Mouse (Mus musculus): Measurements from ENCODE around the gene B4galt5. TPM values are rescaled to one million over a fixed set of nuclear protein-coding genes. Genes with fewer than 3 reads are reported as not detected.
"Not testable (repeated sequence)": the region's sequence is repeated elsewhere in the genome, so short reads cannot be mapped to it uniquely, and the experiment has no call there.

Gene B4galt5
- total RNA-seq (2021): 10 to 100 TPM in 1 of 2 experiments, 1 to 10 TPM in 1; 10.0 to 13.5 TPM

- DNase-seq: peak in 1 of 2 experiments; percentile 41
- intact Hi-C loops (cut with DNase I): loop anchor here (1.0 kb wide), 1 partner anchor 72 kb away; no protein-coding TSS in a partner anchor
Observed at GRCm38 (mm10) chr2:167348376-167349282, at the start of gene B4galt5. Gene B4galt5, minus strand, starts transcription at chr2:167349183.

- intact Hi-C loops (cut with DNase I); DNase-seq: not testable (repeated sequence)
Observed at GRCm38 (mm10) chr2:167396420-167396819, 47.4 kb upstream of the B4galt5 start.

GRCm38 (mm10) chr2:167394426-167394825, 45.4 kb upstream of the B4galt5 start:
- no peak for DNase-seq
- intact Hi-C loops (cut with DNase I): no loop called here

- DNase-seq: no peak
- intact Hi-C loops (cut with DNase I): no loop called here
Observed at GRCm38 (mm10) chr2:167386998-167387397, 38.0 kb upstream of the B4galt5 start.

- intact Hi-C loops (cut with DNase I): no loop called here
- DNase-seq: peak; percentile 47 to 52
Observed at GRCm38 (mm10) chr2:167386456-167386855, 37.5 kb upstream of the B4galt5 start.

- intact Hi-C loops (cut with DNase I): no loop called here
- peak; percentile 72 to 76 for DNase-seq
Observed at GRCm38 (mm10) chr2:167383666-167384083, 34.7 kb upstream of the B4galt5 start.

GRCm38 (mm10) chr2:167382389-167382788, 33.4 kb upstream of the B4galt5 start:
- intact Hi-C loops (cut with DNase I): no loop called here
- no peak for DNase-seq

GRCm38 (mm10) chr2:167381596-167381995, 32.6 kb upstream of the B4galt5 start:
- no peak for DNase-seq
- intact Hi-C loops (cut with DNase I): loop anchor here (2.0 kb wide), 1 partner anchor 27 kb away; no protein-coding TSS in a partner anchor

- no peak for DNase-seq
- intact Hi-C loops (cut with DNase I): loop anchor here (2.0 kb wide), 1 partner anchor 26 kb away; no protein-coding TSS in a partner anchor
Observed at GRCm38 (mm10) chr2:167380615-167381285, 31.8 kb upstream of the B4galt5 start.

GRCm38 (mm10) chr2:167378972-167379371, 30.0 kb upstream of the B4galt5 start:
- intact Hi-C loops (cut with DNase I): no loop called here
- no peak for DNase-seq

- DNase-seq: no peak
- intact Hi-C loops (cut with DNase I): no loop called here
Observed at GRCm38 (mm10) chr2:167377697-167378096, 28.7 kb upstream of the B4galt5 start.

GRCm38 (mm10) chr2:167376160-167376564, 27.2 kb upstream of the B4galt5 start:
- intact Hi-C loops (cut with DNase I): no loop called here
- DNase-seq: peak; percentile 35 to 49

GRCm38 (mm10) chr2:167375688-167376087, 26.7 kb upstream of the B4galt5 start:
- no peak for DNase-seq
- intact Hi-C loops (cut with DNase I): no loop called here

- no peak for DNase-seq
- intact Hi-C loops (cut with DNase I): no loop called here
Observed at GRCm38 (mm10) chr2:167375135-167375534, 26.2 kb upstream of the B4galt5 start.

GRCm38 (mm10) chr2:167374191-167374805, 25.3 kb upstream of the B4galt5 start:
- no peak for DNase-seq
- intact Hi-C loops (cut with DNase I): no loop called here

GRCm38 (mm10) chr2:167373266-167373665, 24.3 kb upstream of the B4galt5 start:
- peak; percentile 67 for DNase-seq
- intact Hi-C loops (cut with DNase I): no loop called here

GRCm38 (mm10) chr2:167371506-167371905, 22.5 kb upstream of the B4galt5 start:
- intact Hi-C loops (cut with DNase I): no loop called here
- DNase-seq: no peak

GRCm38 (mm10) chr2:167368328-167368727, 19.3 kb upstream of the B4galt5 start:
- intact Hi-C loops (cut with DNase I): no loop called here
- no peak for DNase-seq

GRCm38 (mm10) chr2:167367777-167368281, 18.8 kb upstream of the B4galt5 start:
- no peak for DNase-seq
- intact Hi-C loops (cut with DNase I): no loop called here

GRCm38 (mm10) chr2:167367325-167367724, 18.3 kb upstream of the B4galt5 start:
- no peak for DNase-seq
- intact Hi-C loops (cut with DNase I): no loop called here

- intact Hi-C loops (cut with DNase I): no loop called here
- DNase-seq: no peak
Observed at GRCm38 (mm10) chr2:167365063-167365462, 16.1 kb upstream of the B4galt5 start.
